Mouse (Mus musculus) MEL (cell line): ENCODE data around the gene Aldh3b3. TPM values are rescaled to one million over a fixed set of nuclear protein-coding genes. Genes with fewer than 3 reads are reported as not detected.

Source experiments
- DNase-seq: peaks from one replicate; pipeline ENCODE4 v3.0.0; 2011; ENCODE audit warnings: low read depth, low spot score
- H3K27ac ChIP-seq: 2 replicates; pipeline ENCODE4 v1.5.1; 2012; ENCODE audit warnings: low read depth, mild to moderate bottlenecking, control low read depth, low read length, moderate library complexity; ENCODE audit not compliant: control insufficient read depth
- H3K27me3 ChIP-seq, 2 experiments: fragments of 150-350 bp in 1 of 2; sonication (generic) in 1 of 2; 2 replicates each; pipeline ENCODE4 v1.6.1; 2012; ENCODE audit warnings: low read length in 2 of 2, mild to moderate bottlenecking in 2 of 2, improper control_type of control experiment in 1 of 2, moderate library complexity in 1 of 2; ENCODE audit not compliant: insufficient read depth in 2 of 2, control insufficient read depth in 1 of 2
- H3K36me3 ChIP-seq, 2 experiments: 2 replicates each; pipeline ENCODE4 v1.6.1; 2012 to 2014; ENCODE audit warnings: low read length in 2 of 2, improper control_type of control experiment in 1 of 2, inconsistent platforms in 1 of 2, mild to moderate bottlenecking in 1 of 2; ENCODE audit not compliant: insufficient read depth in 2 of 2, control insufficient read depth in 1 of 2
- H3K4me1 ChIP-seq, 2 experiments: fragments of 150-350 bp in 1 of 2; sonication (generic) in 1 of 2; 2 replicates each; pipeline ENCODE4 v1.6.1; 2012; ENCODE audit warnings: low read length in 2 of 2, improper control_type of control experiment in 1 of 2, mild to moderate bottlenecking in 1 of 2; ENCODE audit not compliant: insufficient read depth in 2 of 2, control insufficient read depth in 1 of 2
- H3K4me3 ChIP-seq, 2 experiments: fragments of 150-350 bp in 1 of 2; sonication (generic) in 1 of 2; 2 replicates each; pipeline ENCODE4 v1.5.1; 2012; ENCODE audit warnings: low read depth in 2 of 2, low read length in 2 of 2, mild to moderate bottlenecking in 2 of 2, moderate library complexity in 2 of 2, control low read depth in 1 of 2, improper control_type of control experiment in 1 of 2; ENCODE audit not compliant: control insufficient read depth in 1 of 2, insufficient read depth in 1 of 2
- H3K79me2 ChIP-seq: 2 replicates; pipeline ENCODE4 v1.6.1; 2012; ENCODE audit warnings: mild to moderate bottlenecking, low read length, moderate library complexity; ENCODE audit not compliant: control insufficient read depth, poor library complexity, insufficient read depth
- H3K9ac ChIP-seq: 2 replicates; pipeline ENCODE4 v1.6.1; 2012; ENCODE audit warnings: low read depth, mild to moderate bottlenecking, control low read depth, low read length, moderate library complexity; ENCODE audit not compliant: control insufficient read depth, poor library complexity, severe bottlenecking
- H3K9me3 ChIP-seq: fragments of 150-350 bp; sonication (generic); replicated peaks from 2 replicates; pipeline ENCODE4 v1.6.1; 2012; ENCODE audit warnings: mild to moderate bottlenecking, low read length, improper control_type of control experiment, moderate library complexity; ENCODE audit not compliant: insufficient read depth
- CHD1 ChIP-seq: IDR thresholded peaks from 2 replicates; pipeline ENCODE4 v1.6.1; 2012; ENCODE audit warnings: low read depth, mild to moderate bottlenecking, inconsistent platforms, low read length, improper control_type of control experiment
- CHD2 ChIP-seq: IDR thresholded peaks from 2 replicates; pipeline ENCODE4 v1.6.1; 2011; ENCODE audit warnings: low read length, improper control_type of control experiment
- CTCF ChIP-seq, 3 experiments: IDR thresholded peaks in 2 of 3; conservative IDR thresholded peaks in 1 of 3; 2 replicates each; pipeline ENCODE4 v1.5.1; 2011 to 2012; ENCODE audit warnings: low read length in 3 of 3, low read depth in 2 of 3, mild to moderate bottlenecking in 2 of 3, improper control_type of control experiment in 1 of 3, inconsistent platforms in 1 of 3, mixed read lengths in 1 of 3, moderate library complexity in 1 of 3; ENCODE audit not compliant: control insufficient read depth in 1 of 3, insufficient read depth in 1 of 3, poor library complexity in 1 of 3, severe bottlenecking in 1 of 3
- ELF1 ChIP-seq: IDR thresholded peaks from 2 replicates; pipeline ENCODE4 v1.6.1; 2014; ENCODE audit warnings: low read depth, mild to moderate bottlenecking, inconsistent platforms, low read length, improper control_type of control experiment, moderate library complexity
- EP300 ChIP-seq, 2 experiments: IDR thresholded peaks; 2 replicates each; pipeline ENCODE4 v1.6.1; 2011; ENCODE audit warnings: improper control_type of control experiment in 2 of 2, low read length in 2 of 2, low read depth in 1 of 2, mild to moderate bottlenecking in 1 of 2
- GABPA ChIP-seq: IDR thresholded peaks from 2 replicates; pipeline ENCODE4 v1.6.1; 2012; ENCODE audit warnings: low read depth, mild to moderate bottlenecking, inconsistent platforms, low read length, improper control_type of control experiment, moderate library complexity
- GATA1 ChIP-seq: IDR thresholded peaks from 2 replicates; pipeline ENCODE4 v1.6.1; 2011; ENCODE audit warnings: low read depth, low read length, improper control_type of control experiment
- HCFC1 ChIP-seq: IDR thresholded peaks from 2 replicates; pipeline ENCODE4 v1.6.1; 2012; ENCODE audit warnings: low read depth, mild to moderate bottlenecking, inconsistent platforms, low read length, improper control_type of control experiment, moderate library complexity
- JUND ChIP-seq: IDR thresholded peaks from 2 replicates; pipeline ENCODE4 v1.6.1; 2011; ENCODE audit warnings: low read depth, mild to moderate bottlenecking, improper control_type of control experiment, low read length
- MAX ChIP-seq: IDR thresholded peaks from 2 replicates; pipeline ENCODE4 v1.6.1; 2011; ENCODE audit warnings: low read length, improper control_type of control experiment
- MEF2A ChIP-seq: IDR thresholded peaks from 2 replicates; pipeline ENCODE4 v1.6.1; 2014; ENCODE audit warnings: low read depth, mild to moderate bottlenecking, inconsistent platforms, low read length, improper control_type of control experiment; ENCODE audit not compliant: poor library complexity, insufficient replicate concordance, severe bottlenecking; ENCODE audit errors: extremely low read depth
- MXI1 ChIP-seq: IDR thresholded peaks from 2 replicates; pipeline ENCODE4 v1.6.1; 2011; ENCODE audit warnings: mild to moderate bottlenecking, low read depth, low read length, improper control_type of control experiment
- MYB ChIP-seq: IDR thresholded peaks from 2 replicates; pipeline ENCODE4 v1.6.1; 2011; ENCODE audit warnings: mild to moderate bottlenecking, low read depth, low read length, improper control_type of control experiment
- MYC ChIP-seq: IDR thresholded peaks from 2 replicates; pipeline ENCODE4 v1.6.1; 2011; ENCODE audit warnings: low read depth, mild to moderate bottlenecking, low read length, improper control_type of control experiment, moderate library complexity
- NELFE ChIP-seq: IDR thresholded peaks from 2 replicates; pipeline ENCODE4 v1.6.1; 2011; ENCODE audit warnings: low read depth, low read length, improper control_type of control experiment
- NRF1 ChIP-seq: IDR thresholded peaks from 2 replicates; pipeline ENCODE4 v1.6.1; 2014; ENCODE audit warnings: low read depth, mild to moderate bottlenecking, inconsistent platforms, low read length, improper control_type of control experiment, moderate library complexity; ENCODE audit not compliant: poor library complexity, insufficient read depth, severe bottlenecking
- POLR2A ChIP-seq, 2 experiments: IDR thresholded peaks; 2 replicates each; pipeline ENCODE4 v1.6.1; 2011 to 2012; ENCODE audit warnings: low read length in 2 of 2, mild to moderate bottlenecking in 2 of 2, control low read depth in 1 of 2, improper control_type of control experiment in 1 of 2, low read depth in 1 of 2, moderate library complexity in 1 of 2; ENCODE audit not compliant: control insufficient read depth in 1 of 2, insufficient read depth in 1 of 2, poor library complexity in 1 of 2
- POLR2AphosphoS2 ChIP-seq: IDR thresholded peaks from 2 replicates; pipeline ENCODE4 v1.6.1; 2011; ENCODE audit warnings: low read length, improper control_type of control experiment
- RAD21 ChIP-seq: IDR thresholded peaks from 2 replicates; pipeline ENCODE4 v1.6.1; 2011; ENCODE audit warnings: mild to moderate bottlenecking, low read depth, low read length, improper control_type of control experiment
- RCOR1 ChIP-seq: IDR thresholded peaks from 2 replicates; pipeline ENCODE4 v1.6.1; 2012; ENCODE audit warnings: low read depth, mild to moderate bottlenecking, inconsistent platforms, low read length, improper control_type of control experiment
- USF1 ChIP-seq: IDR thresholded peaks from 2 replicates; pipeline ENCODE4 v1.6.1; 2014; ENCODE audit warnings: low read depth, mild to moderate bottlenecking, inconsistent platforms, low read length, improper control_type of control experiment, moderate library complexity
- USF2 ChIP-seq, 2 experiments: IDR thresholded peaks; 2 replicates each; pipeline ENCODE4 v1.6.1; 2011 to 2012; ENCODE audit warnings: improper control_type of control experiment in 2 of 2, low read length in 2 of 2, borderline replicate concordance in 1 of 2, inconsistent platforms in 1 of 2, low read depth in 1 of 2, mild to moderate bottlenecking in 1 of 2; ENCODE audit not compliant: insufficient read depth in 1 of 2
- ZMIZ1 ChIP-seq: IDR thresholded peaks from 2 replicates; pipeline ENCODE4 v1.6.1; 2012; ENCODE audit warnings: low read depth, mild to moderate bottlenecking, inconsistent platforms, low read length, improper control_type of control experiment, moderate library complexity
- polyA plus RNA-seq, 2 experiments: library from polyadenylated mRNA; stranded (reverse) in 1 of 2; unstranded in 1 of 2; fragments of >175 nt in 1 of 2; fragments of >200 nt in 1 of 2; gene quantifications; 2 replicates each; pipeline versions ENCODE4 v1.2.1 to v1.2.4; 2012; ENCODE audit warnings: low replicate concordance in 2 of 2, low read depth in 1 of 2; ENCODE audit not compliant: insufficient read length in 2 of 2, insufficient read depth in 1 of 2, missing spikeins in 1 of 2
- total RNA-seq: library from RNA; depleted of rRNA; stranded (reverse); fragments of 300-350 nt; gene quantifications from 2 replicates; pipeline ENCODE4 v1.2.3, GENCODE M21; 2012

Gene Aldh3b3
- total and polyA plus RNA-seq, 3 experiments, result not detected

DNA sequence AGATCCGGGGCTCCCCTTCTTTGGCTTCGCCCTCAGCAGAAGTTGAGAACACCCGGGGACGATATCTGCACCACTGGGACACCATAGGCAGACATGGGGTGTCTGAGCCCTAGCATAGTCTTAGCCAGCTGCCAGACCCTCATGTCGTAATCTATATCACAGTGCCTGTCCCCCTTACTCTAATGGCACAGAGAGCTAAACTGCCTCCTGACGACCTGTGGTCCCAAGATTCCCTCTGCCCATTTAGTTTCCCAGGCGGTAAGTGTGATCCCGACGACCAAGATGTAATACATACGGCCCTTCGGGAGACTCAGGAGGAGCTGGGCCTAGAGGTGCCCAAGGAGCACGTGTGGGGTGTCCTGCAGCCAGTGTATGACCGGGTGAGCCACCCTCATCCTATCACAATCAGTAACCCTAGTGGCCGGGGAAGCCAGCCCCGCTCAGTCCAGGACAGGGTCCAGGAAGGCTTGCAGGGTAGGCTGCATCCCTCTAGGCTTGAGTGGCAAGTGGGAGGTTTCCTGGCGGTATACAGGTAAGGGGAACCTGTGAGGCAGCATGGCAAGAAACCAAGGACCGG, 42.6 kb downstream of the Aldh3b3 start:
- peaks cover 0 to 6% of the 10 kb centered on the region in 2 experiments; a peak in 2 of 4 replicates for H3K36me3 ChIP-seq
- H3K4me3 ChIP-seq, result peak overlapping the region; percentile 80
- H3K27me3 ChIP-seq, result no peaks in the 10 kb centered on the region
- H3K4me1 ChIP-seq, result peaks cover 0 to 15% of the 10 kb centered on the region in 2 experiments; a peak in 2 of 4 replicates
- no peak for TF ChIP-seq CTCF (IDR thresholded peaks at IDR 0.05 in 2 of 3, conservative IDR thresholded peaks at IDR 0.05 in 1 of 3; ENCODE audit: control insufficient read depth in 1 of 3, insufficient read depth in 1 of 3, low read depth in 2 of 3, low read length in 3 of 3, poor library complexity in 1 of 3, severe bottlenecking in 1 of 3)
- TF ChIP-seq HCFC1, result no peak
- TF ChIP-seq MAX, result peak; percentile 56; the same call in 1 of the 2 replicates
- TF ChIP-seq CHD1, result peak; percentile 29; the same call in 1 of the 2 replicates
- no peak for TF ChIP-seq RCOR1
- no peak; a peak in 1 of 4 replicates for TF ChIP-seq POLR2A (IDR thresholded peaks at IDR 0.05; ENCODE audit: control insufficient read depth in 1 of 2, insufficient read depth in 1 of 2, low read depth in 1 of 2, low read length in 2 of 2, poor library complexity in 1 of 2)
- no peak for TF ChIP-seq NRF1
- TF ChIP-seq ELF1, result no peak
- no peak; the same call in 1 of the 2 replicates for TF ChIP-seq POLR2AphosphoS2
- TF ChIP-seq GATA1, result no peak
- no peak for TF ChIP-seq EP300 (IDR thresholded peaks at IDR 0.05; ENCODE audit: low read depth in 1 of 2, low read length in 2 of 2)
- TF ChIP-seq RAD21, result no peak
- H3K27ac ChIP-seq, result peak overlapping the region; percentile 88
- no peak for DNase-seq
- peaks cover 1% of the 10 kb centered on the region; the same call in 1 of the 2 replicates for H3K79me2 ChIP-seq
- H3K9me3 ChIP-seq, result no peaks in the 10 kb centered on the region
- peak overlapping the region; percentile 90 for H3K9ac ChIP-seq

DNA sequence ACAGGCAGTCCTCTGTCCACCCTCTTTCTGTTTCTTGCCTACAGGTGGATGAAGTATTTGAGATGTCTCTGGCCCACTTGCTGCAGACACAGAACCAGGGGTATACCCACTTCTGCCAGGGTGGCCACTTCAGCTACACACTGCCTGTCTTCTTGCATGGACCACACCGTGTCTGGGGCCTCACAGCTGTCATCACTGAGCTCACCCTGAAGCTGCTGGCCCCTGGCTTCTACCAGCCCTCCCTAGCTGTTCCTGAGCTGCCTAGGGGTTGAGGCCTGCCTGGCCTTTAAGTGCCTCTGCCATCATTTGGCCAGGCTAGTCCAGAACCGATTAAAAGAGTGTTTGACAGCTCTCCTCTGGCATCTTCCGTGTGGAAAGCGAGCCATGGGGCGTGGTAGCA, 43.3 kb downstream of the Aldh3b3 start:
- Histone ChIP-seq H3K4me3 (peak overlapping the region; percentile 80), H3K9me3 (no peaks in the 10 kb centered on the region), H3K79me2 (peaks cover 1% of the 10 kb centered on the region; the same call in 1 of the 2 replicates), H3K9ac (peak overlapping the region; percentile 90), H3K27me3 (no peaks in the 10 kb centered on the region), H3K4me1 (peaks cover 0 to 15% of the 10 kb centered on the region in 2 experiments; a peak in 2 of 4 replicates), H3K36me3 (peaks cover 0 to 6% of the 10 kb centered on the region in 2 experiments; a peak in 2 of 4 replicates), H3K27ac (no peak overlapping the region)
- DNase-seq, result no peak
- TF ChIP-seq JUND (no peak), RCOR1 (no peak), GABPA (no peak), CHD1 (no peak), MYB (no peak), USF2 (IDR thresholded peaks at IDR 0.05; ENCODE audit: borderline replicate concordance in 1 of 2, insufficient read depth in 1 of 2, low read depth in 1 of 2, low read length in 2 of 2) (no peak), USF1 (no peak), MEF2A (no peak), CHD2 (no peak), RAD21 (no peak), MXI1 (no peak), NELFE (no peak), ZMIZ1 (no peak), MYC (no peak)
